Mouse (Mus musculus) limb, embryonic 13.5 days (tissue): ENCODE data around the gene Sp7. TPM values are rescaled to one million over a fixed set of nuclear protein-coding genes. Genes with fewer than 3 reads are reported as not detected.
"Not testable (repeated sequence)": the region's sequence is repeated elsewhere in the genome, so short reads cannot be mapped to it uniquely, and the experiment has no call there.

ENCODE experiments used
- ATAC-seq: fragments of 200-750 bp; cut with Nextera tagmentation; 2 replicates; pipeline ENCODE4 v1.8.0; 2017; ENCODE audit warnings: low read depth, moderate number of reproducible peaks, moderate TSS enrichment; ENCODE audit not compliant: low FRiP score
- H3K27ac ChIP-seq: fragments of 300-500 bp; sonication (generic); 2 replicates; pipeline ENCODE4 v1.5.1; 2015; ENCODE audit warnings: inconsistent platforms, mild to moderate bottlenecking, moderate library complexity
- H3K27me3 ChIP-seq: fragments of 300-500 bp; sonication (generic); 2 replicates; pipeline ENCODE4 v1.6.1; 2015; ENCODE audit warnings: mild to moderate bottlenecking, inconsistent platforms
- H3K36me3 ChIP-seq: fragments of 300-500 bp; sonication (generic); 2 replicates; pipeline ENCODE4 v1.6.1; 2015; ENCODE audit warnings: inconsistent platforms, mild to moderate bottlenecking, moderate library complexity
- H3K4me1 ChIP-seq: fragments of 300-500 bp; sonication (generic); 2 replicates; pipeline ENCODE4 v1.6.1; 2015; ENCODE audit warnings: inconsistent platforms
- H3K4me2 ChIP-seq: fragments of 300-500 bp; sonication (generic); replicated peaks from 2 replicates; pipeline ENCODE4 v1.6.1; 2015; ENCODE audit warnings: inconsistent platforms, mild to moderate bottlenecking, moderate library complexity
- H3K4me3 ChIP-seq: fragments of 300-500 bp; sonication (generic); 2 replicates; pipeline ENCODE4 v1.5.1; 2015; ENCODE audit warnings: moderate library complexity, mild to moderate bottlenecking, inconsistent platforms
- H3K9ac ChIP-seq: fragments of 300-500 bp; sonication (generic); 2 replicates; pipeline ENCODE4 v1.6.1; 2015; ENCODE audit warnings: mild to moderate bottlenecking, inconsistent platforms
- H3K9me3 ChIP-seq: fragments of 300-500 bp; sonication (generic); 2 replicates; pipeline ENCODE4 v1.6.1; 2016; ENCODE audit warnings: inconsistent platforms
- WGBS: fragments of 180-500 bp; shearing (Covaris S2); methylation state at CpG from one replicate; pipeline ENCODE4 v1.1.7; 2015; 5-methylcytosine and 5-hydroxymethylcytosine counted together
- polyA plus RNA-seq: library from polyadenylated mRNA; unstranded; fragments of >200 nt; fragmentation: Nextera tagmentation; extraction: Ambion mirVana; gene quantifications from 2 replicates; pipeline ENCODE4 v1.2.1, GENCODE M21; 2015

The Sp7 gene
- polyA plus RNA-seq, 1 experiment from 2014 or later = 7.4 TPM

DNA sequence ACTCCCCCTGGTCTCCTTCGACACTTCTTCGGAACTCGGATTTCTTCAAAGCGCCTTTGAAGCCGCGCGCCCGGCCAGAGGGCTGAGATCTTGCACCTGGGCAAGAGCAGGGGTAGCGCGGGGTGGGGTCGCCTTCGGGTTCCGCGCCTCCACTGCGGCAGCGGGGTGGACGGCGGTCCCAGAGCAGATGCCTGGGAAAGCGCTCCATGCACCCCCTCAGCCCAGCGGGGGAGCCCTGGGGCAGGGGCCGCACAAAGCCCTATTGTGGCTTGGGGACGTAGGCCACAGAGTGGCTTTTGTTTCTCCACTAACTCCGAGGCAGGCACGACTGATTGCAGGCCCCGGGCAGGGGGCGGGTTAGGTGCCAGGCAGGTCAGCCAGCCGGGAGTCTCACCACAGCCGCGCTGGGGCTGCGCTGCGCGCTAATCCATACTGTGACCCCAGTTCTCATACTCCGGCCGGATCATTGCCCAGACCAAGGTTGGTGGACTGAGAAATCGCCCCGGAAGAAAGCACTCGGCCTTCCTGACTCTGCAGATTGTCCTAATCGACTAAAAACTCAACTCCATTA, 11.0 kb downstream of the Sp7 start:
- H3K4me1 ChIP-seq = peaks cover 42% of the 10 kb centered on the region
- H3K4me3 ChIP-seq = peak overlapping the region; percentile 57
- peak overlapping the region; percentile 93 for H3K27ac ChIP-seq
- 2% methylated on average over 38 of the region's 38 CpGs for WGBS
- H3K36me3 ChIP-seq = no peaks in the 10 kb centered on the region
- peak; percentile 51 for ATAC-seq
- peak overlapping the region; percentile 77 for H3K9ac ChIP-seq
- peaks cover 24% of the 10 kb centered on the region for H3K27me3 ChIP-seq
- H3K4me2 ChIP-seq = peak overlapping the region; percentile 90
- H3K9me3 ChIP-seq = no peaks in the 10 kb centered on the region

DNA sequence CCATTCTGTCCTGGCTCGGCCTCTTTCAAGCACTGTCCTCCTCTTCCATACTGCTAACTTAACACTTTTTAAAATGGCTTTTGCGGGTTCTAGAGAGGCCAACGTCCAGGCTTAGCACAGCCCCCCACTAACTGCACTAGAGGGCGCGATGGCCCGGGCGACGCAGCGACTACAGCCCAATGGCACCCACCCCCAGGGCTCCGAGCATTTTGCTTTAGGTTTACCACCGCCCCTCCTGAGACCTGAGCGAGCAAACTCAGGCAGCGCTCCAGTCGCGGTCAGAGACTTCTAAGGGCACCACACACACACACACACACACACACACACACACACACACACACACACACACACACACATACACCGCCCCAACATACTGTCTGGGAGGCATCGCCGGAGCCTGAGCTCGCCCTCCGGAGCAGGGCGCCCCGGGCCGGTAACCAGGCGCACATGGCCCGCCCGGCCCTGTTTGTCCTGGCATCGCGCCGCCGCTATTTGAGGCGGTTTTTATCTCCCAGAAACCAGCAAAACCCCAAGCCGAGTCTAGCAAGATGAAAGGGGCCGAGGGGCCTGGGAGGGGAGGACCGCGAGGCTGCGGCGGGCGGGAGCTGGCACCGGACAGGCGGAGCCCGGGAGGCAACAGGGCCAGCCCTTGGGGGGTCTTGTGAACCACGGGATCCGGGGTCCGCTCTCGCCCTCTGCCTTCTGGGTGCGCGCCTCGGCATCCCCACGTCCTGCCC, 11.7 kb downstream of the Sp7 start:
- H3K9ac ChIP-seq = peak overlapping the region; percentile 77
- H3K4me3 ChIP-seq = peak overlapping the region; percentile 57
- H3K27ac ChIP-seq = peak overlapping the region; percentile 93
- H3K27me3 ChIP-seq = peaks cover 24% of the 10 kb centered on the region
- no peaks in the 10 kb centered on the region for H3K36me3 ChIP-seq
- under 1% methylated on average over 42 of the region's 49 CpGs for WGBS
- peaks cover 42% of the 10 kb centered on the region for H3K4me1 ChIP-seq
- ATAC-seq = peak; percentile 49
- H3K4me2 ChIP-seq = peak overlapping the region; percentile 90
- no peaks in the 10 kb centered on the region for H3K9me3 ChIP-seq

DNA sequence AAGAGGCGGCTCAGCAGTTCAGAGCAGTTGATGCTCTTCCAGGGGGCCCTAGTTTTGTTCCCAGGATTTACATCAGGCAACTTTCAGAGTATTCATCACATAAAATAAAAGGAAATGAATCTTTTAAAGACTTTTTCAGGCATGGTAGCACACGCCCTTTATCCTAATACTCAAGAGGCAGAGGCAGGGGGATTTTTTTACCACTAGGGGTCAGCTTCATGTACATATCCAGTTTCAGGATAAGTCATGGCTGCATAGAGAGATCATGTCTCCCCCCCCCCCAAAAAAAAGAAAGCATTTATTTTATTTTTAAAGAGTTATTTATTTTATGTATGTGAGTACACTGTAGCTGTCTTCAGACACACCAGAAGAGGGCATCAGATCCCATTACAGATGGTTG, 13.0 kb downstream of the Sp7 start:
- H3K4me3 ChIP-seq = no peak overlapping the region
- no peaks in the 10 kb centered on the region for H3K9me3 ChIP-seq
- WGBS = 66% methylated on average over 2 of the region's 2 CpGs
- H3K4me1 ChIP-seq = peaks cover 47% of the 10 kb centered on the region
- no peak for ATAC-seq
- H3K36me3 ChIP-seq = 0 out of 2 replicates have a peak, but pooled peaks cover under 1% of the 10 kb centered on the region
- H3K4me2 ChIP-seq = no peak overlapping the region
- no peak overlapping the region for H3K9ac ChIP-seq
- H3K27ac ChIP-seq = no peak overlapping the region
- peaks cover 17% of the 10 kb centered on the region for H3K27me3 ChIP-seq

DNA sequence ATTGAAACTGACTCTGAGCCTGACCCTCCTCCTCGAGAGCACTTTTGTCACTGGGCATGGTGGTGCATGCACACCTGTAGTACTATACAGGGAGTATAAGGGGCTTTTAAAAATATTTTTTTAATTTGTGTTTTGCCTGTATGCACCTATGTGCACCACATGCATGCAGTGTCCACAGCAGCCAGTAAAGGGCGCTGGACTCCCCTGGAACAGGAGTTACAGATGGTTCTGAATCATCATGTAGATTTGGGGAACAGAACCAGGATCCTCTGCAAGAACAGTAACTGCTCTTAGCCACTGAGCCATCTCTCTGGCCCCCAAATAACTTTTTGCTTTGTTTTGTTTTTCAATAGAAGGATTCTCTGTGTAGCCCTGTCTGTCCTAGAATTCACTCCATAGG, 14.8 kb downstream of the Sp7 start:
- H3K36me3 ChIP-seq = peaks cover 12% of the 10 kb centered on the region
- no peak overlapping the region for H3K4me2 ChIP-seq
- no peak overlapping the region for H3K27ac ChIP-seq
- 0 out of 2 replicates have a peak, but pooled peaks cover under 1% of the 10 kb centered on the region for H3K27me3 ChIP-seq
- no peaks in the 10 kb centered on the region for H3K9me3 ChIP-seq
- no peak overlapping the region for H3K4me3 ChIP-seq
- peaks cover 29% of the 10 kb centered on the region for H3K4me1 ChIP-seq
- H3K9ac ChIP-seq = no peak overlapping the region
- WGBS = 63% methylated on average over 2 of the region's 2 CpGs
- no peak for ATAC-seq

DNA sequence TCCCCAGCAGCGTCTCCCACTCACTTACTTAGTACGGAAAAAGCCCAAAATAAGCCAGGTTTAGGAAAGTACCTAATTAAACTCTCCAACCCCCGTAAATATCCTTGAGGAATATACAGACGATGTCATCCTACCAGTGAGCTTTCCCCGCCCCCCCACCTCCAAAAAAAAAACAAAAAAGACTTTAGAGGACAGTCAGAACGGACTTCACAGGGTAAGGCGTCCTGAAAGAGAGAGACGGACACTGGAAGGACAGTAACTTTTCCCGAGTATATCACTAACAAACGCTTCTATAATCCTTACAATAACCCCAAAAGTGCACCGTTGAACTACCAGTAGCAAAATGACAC, 16.1 kb downstream of the Sp7 start:
- Histone ChIP-seq H3K4me2 (peak overlapping the region; percentile 63), H3K9me3 (no peaks in the 10 kb centered on the region), H3K9ac (peak overlapping the region; percentile 67), H3K4me1 (peaks cover 16% of the 10 kb centered on the region), H3K27me3 (no peaks in the 10 kb centered on the region), H3K36me3 (peaks cover 25% of the 10 kb centered on the region), H3K4me3 (peak overlapping the region; percentile 82), H3K27ac (no peak overlapping the region; the same call in 1 of the 2 replicates)
- peak; percentile 5 for ATAC-seq
- WGBS = 10% methylated on average over 11 of the region's 11 CpGs

DNA sequence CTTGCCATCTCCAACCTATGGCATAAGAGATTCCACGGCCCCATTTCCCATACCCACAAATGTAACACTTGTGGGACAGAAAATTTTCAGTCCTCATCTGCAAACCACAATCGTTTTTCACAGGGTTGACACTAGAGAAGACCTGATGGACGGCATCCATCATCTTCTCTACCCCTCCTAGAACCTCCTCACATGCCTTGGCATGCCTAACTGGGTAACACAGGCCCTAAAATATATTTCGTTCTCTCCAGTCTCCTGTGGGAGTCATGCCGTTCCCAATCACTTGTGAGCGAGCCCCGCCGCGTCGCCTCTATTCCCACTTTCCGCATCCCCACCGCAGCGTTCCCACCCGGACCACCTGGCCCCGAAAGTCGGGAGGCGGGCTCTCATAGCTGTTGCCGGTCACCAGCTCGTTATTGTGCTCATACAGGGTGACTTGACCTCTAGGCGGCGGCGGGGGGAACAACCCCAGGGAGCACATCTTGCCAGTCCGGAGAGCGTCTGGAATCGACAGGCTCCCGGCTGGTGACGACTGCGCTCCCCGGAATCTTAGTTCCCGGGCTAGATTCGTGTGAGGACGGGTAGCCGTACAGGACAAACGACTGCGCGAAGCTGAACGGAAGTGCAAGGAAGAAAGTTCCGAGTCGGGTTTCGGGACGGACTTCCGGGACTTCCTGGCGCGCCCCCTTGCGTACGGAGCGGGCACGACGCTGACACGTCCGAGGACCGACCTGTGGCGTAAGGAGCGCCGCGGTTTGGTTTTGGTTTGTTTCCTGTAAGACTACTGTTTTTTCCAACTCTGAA, 16.6 kb downstream of the Sp7 start, which contains the start of gene Aaas:
Gene Aaas, minus strand, starts transcription at position 634 of the 804 bp plus-strand sequence.
- WGBS = under 1% methylated on average over 56 of the region's 56 CpGs
- peak within 1 kb of the TSS; percentile 88 for H3K9ac ChIP-seq
- H3K4me3 ChIP-seq = peak within 1 kb of the TSS; percentile 82
- peaks cover 15% of the 10 kb centered on the region for H3K4me1 ChIP-seq
- peak; percentile 88 for ATAC-seq
- H3K4me2 ChIP-seq = peak within 1 kb of the TSS; percentile 90
- H3K27ac ChIP-seq = peak within 1 kb of the TSS; percentile 65; the same call in 1 of the 2 replicates
- no peaks in the 10 kb centered on the region for H3K27me3 ChIP-seq
- H3K9me3 ChIP-seq = no peaks in the 10 kb centered on the region
- peaks cover 30% of the 10 kb centered on the region for H3K36me3 ChIP-seq

DNA sequence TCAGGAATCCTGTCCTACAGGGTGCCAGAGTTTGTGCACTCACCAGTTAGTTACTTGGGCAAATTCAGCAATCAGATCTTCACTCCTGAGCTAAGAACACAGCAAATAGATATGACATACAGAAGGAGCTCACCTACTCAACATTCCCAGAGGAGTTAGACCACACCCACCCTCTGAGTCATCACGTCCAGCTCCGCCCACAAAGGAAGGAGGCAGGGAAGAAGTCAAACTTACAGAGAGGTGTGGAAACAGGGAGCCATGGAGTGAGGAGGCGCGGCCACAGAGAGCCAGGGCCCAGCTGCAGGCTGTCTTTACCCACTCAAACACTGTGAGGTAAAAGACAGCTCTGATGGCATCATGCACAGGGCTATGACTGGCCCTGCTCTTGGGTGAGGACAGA, 20.5 kb downstream of the Sp7 start:
- Histone ChIP-seq H3K4me2 (no peak overlapping the region), H3K27me3 (no peaks in the 10 kb centered on the region), H3K36me3 (peaks cover 57% of the 10 kb centered on the region), H3K27ac (no peak overlapping the region), H3K4me1 (peaks cover 10% of the 10 kb centered on the region), H3K4me3 (no peak overlapping the region), H3K9ac (no peak overlapping the region), H3K9me3 (no peaks in the 10 kb centered on the region)
- no peak for ATAC-seq
- 60% methylated on average over 4 of the region's 4 CpGs for WGBS

DNA sequence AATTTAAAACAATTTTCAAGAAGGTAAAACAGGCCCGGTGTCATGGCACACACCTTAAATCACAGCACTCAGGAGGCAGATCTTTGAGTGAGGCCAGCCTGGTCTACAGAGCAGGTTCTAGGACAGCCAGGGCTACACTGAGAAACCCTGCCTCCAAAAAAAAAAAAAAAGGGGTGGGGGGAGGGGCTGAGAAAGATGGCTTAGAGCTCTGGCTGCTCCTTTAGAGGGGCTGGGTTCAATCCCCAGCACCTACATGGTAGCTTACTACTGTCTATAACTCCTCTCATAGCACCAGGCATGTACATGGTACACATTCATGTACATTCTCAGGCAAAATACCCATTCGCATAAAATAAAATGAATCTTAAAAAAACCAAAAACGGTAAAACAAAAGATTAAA, 22.5 kb downstream of the Sp7 start:
- no peak for ATAC-seq
- WGBS = 95% methylated on average over 3 of the region's 3 CpGs
- Histone ChIP-seq H3K4me1 (no peaks in the 10 kb centered on the region), H3K9me3 (no peaks in the 10 kb centered on the region), H3K4me2 (no peak overlapping the region), H3K9ac (no peak overlapping the region), H3K27me3 (no peaks in the 10 kb centered on the region), H3K4me3 (no peak overlapping the region), H3K36me3 (peaks cover 67% of the 10 kb centered on the region), H3K27ac (no peak overlapping the region)

DNA sequence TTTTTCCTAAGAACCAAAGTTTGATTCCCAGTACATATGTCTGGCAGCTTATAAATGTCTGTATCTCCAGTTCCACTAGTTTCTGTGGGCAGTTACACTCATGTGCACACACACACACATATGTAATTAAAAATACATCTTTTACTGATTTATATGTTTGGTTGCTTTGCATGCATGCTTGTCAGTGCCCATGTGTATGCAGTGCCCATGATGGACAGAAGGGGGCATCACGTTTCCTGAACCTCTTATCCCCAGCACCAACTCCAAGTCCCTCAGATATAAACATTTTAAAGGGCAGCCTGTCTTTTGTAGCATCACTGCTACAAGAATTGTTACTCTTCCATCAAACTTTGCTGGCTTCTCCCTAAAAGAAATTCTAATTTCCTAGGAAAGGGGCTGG, 25.4 kb downstream of the Sp7 start:
- Histone ChIP-seq H3K9me3 (no peaks in the 10 kb centered on the region), H3K9ac (no peak overlapping the region), H3K4me2 (no peak overlapping the region), H3K27me3 (no peaks in the 10 kb centered on the region), H3K4me3 (no peak overlapping the region), H3K36me3 (peaks cover 78% of the 10 kb centered on the region), H3K27ac (no peak overlapping the region), H3K4me1 (no peaks in the 10 kb centered on the region)
- ATAC-seq = no peak
- 6% methylated on average over 1 of the region's 1 CpGs for WGBS

DNA sequence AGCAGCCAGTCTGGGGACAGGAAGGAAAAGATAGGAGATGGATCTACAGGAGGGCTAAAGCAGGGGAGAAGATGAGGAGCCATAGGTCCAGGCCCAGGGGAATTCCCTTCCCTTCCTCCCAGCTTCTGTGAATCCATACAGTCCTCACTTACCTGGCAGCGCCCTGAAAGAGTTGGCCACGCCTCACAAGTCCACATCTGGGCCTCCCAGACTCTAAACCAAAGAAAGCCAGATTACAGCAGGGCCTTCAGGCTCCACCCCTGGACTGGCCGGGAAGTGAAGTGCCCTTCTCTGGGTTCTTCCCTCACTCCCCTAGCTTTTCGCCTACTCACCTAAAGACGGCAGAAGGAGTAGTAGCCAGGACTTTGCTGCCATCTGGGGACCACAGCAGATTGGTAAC, 27.4 kb downstream of the Sp7 start:
- Histone ChIP-seq H3K4me1 (no peaks in the 10 kb centered on the region), H3K27ac (no peak overlapping the region; the same call in 1 of the 2 replicates), H3K27me3 (no peaks in the 10 kb centered on the region), H3K9ac (no peak overlapping the region), H3K4me3 (no peak overlapping the region), H3K36me3 (peaks cover 79% of the 10 kb centered on the region), H3K9me3 (no peaks in the 10 kb centered on the region), H3K4me2 (no peak overlapping the region)
- no peak for ATAC-seq
- WGBS = 50% methylated on average over 5 of the region's 5 CpGs

DNA sequence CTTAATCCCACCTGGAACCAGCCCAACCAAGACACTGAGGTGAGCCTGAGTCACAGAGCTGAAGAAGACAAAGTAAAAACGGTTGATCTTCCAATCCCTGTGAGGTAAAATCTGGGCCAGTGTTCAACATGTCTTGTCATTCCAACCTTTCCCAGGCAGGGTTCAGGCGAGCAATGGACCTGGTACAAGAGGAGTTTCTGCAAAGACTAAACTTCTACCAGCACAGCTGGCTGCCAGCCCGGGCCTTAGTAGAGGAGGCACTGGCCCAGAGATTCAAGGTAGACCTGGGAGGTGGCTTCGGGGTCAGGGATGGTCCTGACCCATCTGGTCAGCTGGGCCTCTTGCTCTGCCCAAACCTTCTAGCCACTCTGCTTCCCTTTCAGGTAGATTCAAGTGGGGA, 30.0 kb downstream of the Sp7 start:
- H3K9me3 ChIP-seq = no peaks in the 10 kb centered on the region
- no peaks in the 10 kb centered on the region for H3K27me3 ChIP-seq
- peaks cover 80% of the 10 kb centered on the region for H3K36me3 ChIP-seq
- ATAC-seq = no peak
- no peak overlapping the region for H3K27ac ChIP-seq
- no peak overlapping the region for H3K9ac ChIP-seq
- 84% methylated on average over 4 of the region's 4 CpGs for WGBS
- H3K4me2 ChIP-seq = no peak overlapping the region
- peaks cover 14% of the 10 kb centered on the region for H3K4me1 ChIP-seq
- H3K4me3 ChIP-seq = no peak overlapping the region

DNA sequence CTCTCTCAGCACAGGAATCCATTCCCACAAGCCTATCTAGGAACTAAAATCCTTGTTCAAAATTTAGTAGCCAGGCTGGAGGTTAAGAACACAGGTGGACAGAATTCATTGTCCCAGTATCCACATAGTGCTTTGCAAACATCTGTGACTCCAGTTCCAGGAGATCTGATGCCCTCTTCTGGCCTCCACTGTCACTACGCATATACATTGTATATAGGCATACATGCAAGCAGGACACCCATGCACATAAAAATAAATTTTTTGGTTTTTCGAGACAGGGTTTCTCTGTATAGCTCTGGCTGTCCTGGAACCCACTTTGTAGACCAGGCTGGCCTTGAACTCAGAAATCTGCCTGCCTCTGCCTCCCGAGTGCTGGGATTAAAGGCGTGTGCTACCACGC, 31.1 kb downstream of the Sp7 start:
- not testable (repeated sequence) for H3K27me3 ChIP-seq, H3K4me3 ChIP-seq, ATAC-seq, H3K27ac ChIP-seq, H3K4me2 ChIP-seq, H3K9me3 ChIP-seq, H3K9ac ChIP-seq
- WGBS = 93% methylated on average over 5 of the region's 5 CpGs
- Histone ChIP-seq H3K4me1 (peaks cover 20% of the 10 kb centered on the region), H3K36me3 (peaks cover 76% of the 10 kb centered on the region)
